Mouse (Mus musculus) forebrain, embryonic 13.5 days (tissue): ENCODE results near the gene Clasp2. TPM values are rescaled to one million over a fixed set of nuclear protein-coding genes. Genes with fewer than 3 reads are reported as not detected.
"Not testable (repeated sequence)": the region's sequence is repeated elsewhere in the genome, so short reads cannot be mapped to it uniquely, and the experiment has no call there.

ENCODE experiments used
- ATAC-seq: fragments of 200-750 bp; cut with Nextera tagmentation; 2 replicates; pipeline ENCODE4 v1.8.0; 2017
- H3K27ac ChIP-seq: fragments of 300-500 bp; sonication (generic); 2 replicates; pipeline ENCODE4 v1.5.1; 2015; ENCODE audit warnings: inconsistent platforms, mild to moderate bottlenecking, moderate library complexity
- H3K27me3 ChIP-seq: fragments of 300-500 bp; sonication (generic); 2 replicates; pipeline ENCODE4 v1.6.1; 2015; ENCODE audit warnings: mild to moderate bottlenecking, inconsistent platforms
- H3K36me3 ChIP-seq: fragments of 300-500 bp; sonication (generic); 2 replicates; pipeline ENCODE4 v1.6.1; 2015; ENCODE audit warnings: mild to moderate bottlenecking, inconsistent platforms; ENCODE audit not compliant: poor library complexity, severe bottlenecking
- H3K4me1 ChIP-seq: fragments of 300-500 bp; sonication (generic); 2 replicates; pipeline ENCODE4 v1.6.1; 2015; ENCODE audit warnings: inconsistent platforms
- H3K4me2 ChIP-seq: fragments of 300-500 bp; sonication (generic); 2 replicates; pipeline ENCODE4 v1.6.1; 2015; ENCODE audit warnings: inconsistent platforms, mild to moderate bottlenecking, moderate library complexity
- H3K4me3 ChIP-seq: fragments of 300-500 bp; sonication (generic); 2 replicates; pipeline ENCODE4 v1.5.1; 2015; ENCODE audit warnings: mild to moderate bottlenecking, inconsistent platforms
- H3K9ac ChIP-seq: fragments of 300-500 bp; sonication (generic); 2 replicates; pipeline ENCODE4 v1.6.1; 2015; ENCODE audit warnings: mild to moderate bottlenecking, inconsistent platforms
- H3K9me3 ChIP-seq: fragments of 300-500 bp; sonication (generic); replicated peaks from 2 replicates; pipeline ENCODE4 v1.6.1; 2016; ENCODE audit warnings: inconsistent platforms
- whole genome bisulfite sequencing: fragments of 180-500 bp; shearing (Covaris S2); methylation state at CpG from one replicate; pipeline ENCODE4 v1.1.7; 2015; 5-methylcytosine and 5-hydroxymethylcytosine counted together
- polyA plus RNA-seq: library from polyadenylated mRNA; unstranded; fragments of >200 nt; fragmentation: Nextera tagmentation; extraction: Ambion mirVana; gene quantifications from 2 replicates; pipeline ENCODE4 v1.2.1, GENCODE M21; 2015

Clasp2 gene
- polyA plus RNA-seq = 84.9 and 91.3 TPM in 2 replicates

- WGBS = under 1% methylated on average over 32 of the region's 63 CpGs
- Histone ChIP-seq H3K9me3 (no peaks in the 10 kb centered on the region), H3K27ac (peak within 1 kb of the TSS; percentile 77), H3K4me1 (peaks cover 12% of the 10 kb centered on the region), H3K9ac (peak within 1 kb of the TSS; percentile 80), H3K4me3 (peak within 1 kb of the TSS; percentile 91), H3K4me2 (peak within 1 kb of the TSS; percentile 71), H3K27me3 (no peaks in the 10 kb centered on the region), H3K36me3 (no peaks in the 10 kb centered on the region)
- peak; percentile 97 for ATAC-seq
Observed at GRCm38 (mm10) chr9:113741108-113741636, at the start of gene Clasp2. Gene Clasp2, plus strand, starts transcription at chr9:113741473.

DNA sequence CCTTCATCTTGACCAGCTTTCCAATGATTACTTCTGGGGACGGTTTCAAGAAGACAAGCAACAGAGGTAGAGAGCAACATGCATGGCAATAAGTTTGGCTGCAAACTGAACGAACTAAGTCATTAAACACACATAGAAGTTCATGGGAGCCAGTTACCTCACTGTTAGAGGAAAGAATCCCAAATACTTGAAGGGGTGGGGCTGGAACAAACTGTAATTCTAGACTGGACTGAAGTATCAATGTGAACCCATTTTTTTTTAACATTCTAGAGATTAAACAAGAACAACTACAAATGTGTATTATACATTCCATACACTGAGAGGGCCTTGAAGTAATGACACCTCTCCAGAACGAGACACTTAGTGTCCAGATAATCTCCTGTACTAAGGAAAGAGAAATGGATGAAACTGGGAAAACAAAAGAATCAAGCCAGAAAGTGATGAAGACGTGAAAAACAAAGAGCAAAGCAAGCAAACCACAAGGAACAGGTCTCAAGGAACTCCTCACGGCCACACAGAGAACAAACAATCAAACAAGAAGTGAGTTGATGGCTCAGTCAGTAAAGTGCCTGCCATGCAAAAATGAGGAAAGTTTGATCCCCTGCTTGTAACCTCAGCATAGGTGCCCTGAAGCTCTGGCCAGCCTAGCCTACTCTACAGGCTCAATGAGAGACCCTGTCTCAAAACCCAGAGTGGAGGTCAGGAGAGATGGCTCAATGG is 39.7 kb upstream of the Clasp2 start:
- 86% methylated on average over 5 of the region's 5 CpGs for WGBS
- H3K36me3 ChIP-seq = peaks cover 14% of the 10 kb centered on the region; the same call in 1 of the 2 replicates

DNA sequence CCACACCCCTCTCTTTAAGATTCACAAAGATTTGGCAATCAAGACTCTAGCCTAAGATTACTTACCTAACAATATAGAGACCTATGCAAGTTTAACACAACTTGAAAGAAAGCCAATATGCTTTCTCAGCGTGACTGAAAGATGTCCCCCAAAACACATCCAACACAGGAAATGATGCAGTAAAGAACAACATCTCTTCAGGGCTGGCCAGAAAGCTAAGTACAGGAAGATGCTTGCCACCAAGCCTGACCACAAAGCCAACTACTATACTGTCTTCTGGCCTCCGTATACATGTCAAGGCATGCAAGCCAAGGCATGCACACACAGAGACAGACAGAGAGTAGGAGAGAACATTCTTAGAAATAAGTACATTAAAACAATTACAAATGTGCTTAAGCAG is 35.2 kb upstream of the Clasp2 start:
- Histone ChIP-seq H3K27ac (no peak overlapping the region), H3K9me3 (no peaks in the 10 kb centered on the region), H3K4me1 (peaks cover 26% of the 10 kb centered on the region), H3K9ac (peak overlapping the region; percentile 96; the same call in 1 of the 2 replicates), H3K27me3 (no peaks in the 10 kb centered on the region), H3K4me3 (peak overlapping the region; percentile 98), H3K36me3 (no peaks in the 10 kb centered on the region), H3K4me2 (peak overlapping the region; percentile 79)
- no peak for ATAC-seq
- WGBS = 94% methylated on average over 2 of the region's 2 CpGs

More for the DNA sequence above, 39.7 kb upstream of the Clasp2 start:
- H3K4me2 ChIP-seq = no peak overlapping the region
- H3K27ac ChIP-seq = no peak overlapping the region
- peaks cover 18% of the 10 kb centered on the region for H3K4me1 ChIP-seq
- no peak for ATAC-seq
- no peak overlapping the region for H3K9ac ChIP-seq
- no peaks in the 10 kb centered on the region for H3K9me3 ChIP-seq
- H3K4me3 ChIP-seq = no peak overlapping the region
- H3K27me3 ChIP-seq = no peaks in the 10 kb centered on the region

GRCm38 (mm10) chr9:113706841-113707240 is 34.4 kb upstream of the Clasp2 start:
- no peaks in the 10 kb centered on the region for H3K27me3 ChIP-seq
- H3K9ac ChIP-seq = peak overlapping the region; percentile 96
- no peak for ATAC-seq
- peak overlapping the region; percentile 79 for H3K4me2 ChIP-seq
- no peaks in the 10 kb centered on the region for H3K36me3 ChIP-seq
- peaks cover 26% of the 10 kb centered on the region for H3K4me1 ChIP-seq
- H3K4me3 ChIP-seq = peak overlapping the region; percentile 98
- H3K27ac ChIP-seq = no peak overlapping the region
- 71% methylated on average over 9 of the region's 9 CpGs for WGBS
- H3K9me3 ChIP-seq = no peaks in the 10 kb centered on the region

DNA sequence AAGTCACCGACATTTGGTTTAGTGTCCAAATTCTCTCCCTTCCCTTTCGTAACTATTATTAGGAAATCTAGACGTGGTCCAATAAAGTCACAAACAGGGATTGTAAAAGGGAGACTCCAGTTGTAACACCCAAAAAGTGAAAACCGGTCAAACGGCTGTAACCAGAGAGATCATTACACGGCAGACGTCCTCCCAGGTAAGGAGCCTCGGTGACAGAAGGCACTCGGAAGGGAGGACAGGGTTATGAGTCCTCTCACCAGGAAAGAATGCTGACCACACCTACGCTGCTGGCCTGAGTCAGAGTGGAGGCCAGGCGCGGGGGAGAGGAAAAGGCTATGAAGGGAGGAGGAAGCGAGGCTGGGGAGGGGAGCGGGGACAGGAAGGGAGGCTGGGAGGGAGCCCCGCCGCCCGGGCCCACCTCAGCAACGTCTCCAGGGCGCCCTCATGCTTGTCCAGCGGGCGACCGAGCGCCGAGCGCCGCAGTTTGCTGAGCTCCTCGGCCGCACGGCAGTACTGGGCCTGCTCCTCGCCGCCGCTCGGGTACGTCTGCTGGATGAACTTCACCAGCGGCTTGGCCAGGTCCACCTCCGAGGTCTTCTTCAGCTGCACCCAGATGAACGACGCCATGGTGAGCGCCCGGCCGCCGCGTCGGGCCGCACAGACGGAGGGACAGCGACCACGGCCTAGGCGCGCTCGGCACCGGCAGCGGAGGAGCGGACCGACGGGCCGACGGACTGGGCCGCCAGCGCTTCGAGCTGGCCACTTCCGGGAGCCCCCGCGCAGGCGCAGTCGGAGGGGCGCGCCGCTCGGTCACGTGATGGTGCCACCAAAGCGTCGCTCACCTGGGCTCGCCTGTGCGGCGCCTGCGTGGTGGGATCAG is 33.6 kb upstream of the Clasp2 start, which contains the start of gene Pdcd6ip:
Gene Pdcd6ip (minus strand): TSS at position 779 of the 880 bp plus-strand sequence.
- no peaks in the 10 kb centered on the region for H3K36me3 ChIP-seq
- H3K27ac ChIP-seq = peak within 1 kb of the TSS; percentile 73
- H3K4me1 ChIP-seq = peaks cover 26% of the 10 kb centered on the region
- peak within 1 kb of the TSS; percentile 96 for H3K9ac ChIP-seq
- H3K27me3 ChIP-seq = no peaks in the 10 kb centered on the region
- 2% methylated on average over 62 of the region's 77 CpGs for WGBS
- peak within 1 kb of the TSS; percentile 98 for H3K4me3 ChIP-seq
- no peaks in the 10 kb centered on the region for H3K9me3 ChIP-seq
- H3K4me2 ChIP-seq = peak within 1 kb of the TSS; percentile 79
- ATAC-seq = peak; percentile 95

DNA sequence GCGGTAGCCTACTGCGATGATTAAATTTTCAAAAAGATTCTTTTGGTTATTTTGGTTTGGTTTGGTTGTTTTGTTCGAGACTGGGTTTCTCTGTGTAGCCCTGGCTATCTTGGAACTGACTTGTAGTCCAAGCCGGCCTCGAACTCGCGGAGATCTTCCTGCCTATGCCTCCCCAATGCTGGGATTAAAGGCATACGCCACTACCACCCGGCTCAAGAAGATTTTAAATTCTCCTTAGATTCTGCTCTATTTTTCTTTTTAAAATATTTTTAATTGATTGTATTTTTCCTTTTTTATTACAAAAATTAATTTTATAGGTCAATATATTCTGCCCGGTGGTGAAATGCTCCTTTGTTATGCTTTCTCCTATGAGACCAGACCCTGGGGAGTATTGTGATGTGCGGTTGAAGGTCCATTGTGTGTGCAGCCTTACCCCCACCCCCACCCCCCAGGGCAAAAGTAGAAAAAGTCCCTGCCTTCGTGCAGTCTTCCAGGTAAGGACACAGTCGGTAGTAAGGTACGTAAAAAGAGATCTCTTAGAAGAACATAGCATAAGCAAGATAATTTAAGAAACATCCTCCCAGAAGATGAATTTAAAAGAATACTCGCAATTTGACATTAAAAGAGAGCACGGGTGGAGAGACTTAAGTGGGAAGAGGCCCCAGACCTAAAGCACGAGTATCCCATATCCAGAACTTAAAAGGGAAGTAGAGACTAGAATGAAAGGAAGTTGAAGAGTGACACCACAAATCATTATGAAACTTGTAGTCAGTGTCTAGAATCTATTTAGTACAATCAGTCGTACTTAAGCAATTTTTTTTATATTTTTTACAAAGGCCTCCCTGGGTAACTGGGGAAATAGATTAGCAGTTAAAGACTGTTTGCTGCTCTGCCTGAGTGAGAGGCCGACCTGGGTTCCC is 32.7 kb upstream of the Clasp2 start:
- Histone ChIP-seq H3K4me1 (peaks cover 26% of the 10 kb centered on the region), H3K4me3 (peak overlapping the region; percentile 98), H3K9me3 (no peaks in the 10 kb centered on the region), H3K9ac (peak overlapping the region; percentile 96), H3K4me2 (peak overlapping the region; percentile 79), H3K36me3 (no peaks in the 10 kb centered on the region), H3K27ac (no peak overlapping the region), H3K27me3 (no peaks in the 10 kb centered on the region)
- peak; percentile 17; the same call in 1 of the 2 replicates for ATAC-seq
- WGBS = 59% methylated on average over 19 of the region's 19 CpGs

GRCm38 (mm10) chr9:113710871-113711270 is 30.4 kb upstream of the Clasp2 start:
- WGBS = 84% methylated on average over 12 of the region's 12 CpGs
- no peak overlapping the region for H3K4me3 ChIP-seq

GRCm38 (mm10) chr9:113719063-113719462 is 22.2 kb upstream of the Clasp2 start:
- H3K4me3 ChIP-seq = no peak overlapping the region
- H3K27ac ChIP-seq = no peak overlapping the region
- no peak for ATAC-seq
- no peaks in the 10 kb centered on the region for H3K9me3 ChIP-seq
- no peaks in the 10 kb centered on the region for H3K27me3 ChIP-seq
- no peaks in the 10 kb centered on the region for H3K4me1 ChIP-seq
- H3K36me3 ChIP-seq = no peaks in the 10 kb centered on the region
- WGBS = 44% methylated on average over 5 of the region's 5 CpGs
- no peak overlapping the region for H3K9ac ChIP-seq
- no peak overlapping the region for H3K4me2 ChIP-seq

More at GRCm38 (mm10) chr9:113710871-113711270, 30.4 kb upstream of the Clasp2 start:
- H3K9me3 ChIP-seq = no peaks in the 10 kb centered on the region
- no peaks in the 10 kb centered on the region for H3K36me3 ChIP-seq
- no peak overlapping the region for H3K9ac ChIP-seq
- ATAC-seq = no peak
- no peak overlapping the region for H3K27ac ChIP-seq
- H3K4me2 ChIP-seq = no peak overlapping the region
- no peaks in the 10 kb centered on the region for H3K27me3 ChIP-seq
- H3K4me1 ChIP-seq = peaks cover 15% of the 10 kb centered on the region

GRCm38 (mm10) chr9:113724646-113725045 is 16.6 kb upstream of the Clasp2 start:
- 88% methylated on average over 15 of the region's 15 CpGs for WGBS
- Histone ChIP-seq H3K4me1 (no peaks in the 10 kb centered on the region), H3K27ac (no peak overlapping the region), H3K9me3 (no peaks in the 10 kb centered on the region), H3K9ac (no peak overlapping the region), H3K4me2 (no peak overlapping the region), H3K4me3 (no peak overlapping the region), H3K27me3 (no peaks in the 10 kb centered on the region), H3K36me3 (no peaks in the 10 kb centered on the region)
- no peak for ATAC-seq

DNA sequence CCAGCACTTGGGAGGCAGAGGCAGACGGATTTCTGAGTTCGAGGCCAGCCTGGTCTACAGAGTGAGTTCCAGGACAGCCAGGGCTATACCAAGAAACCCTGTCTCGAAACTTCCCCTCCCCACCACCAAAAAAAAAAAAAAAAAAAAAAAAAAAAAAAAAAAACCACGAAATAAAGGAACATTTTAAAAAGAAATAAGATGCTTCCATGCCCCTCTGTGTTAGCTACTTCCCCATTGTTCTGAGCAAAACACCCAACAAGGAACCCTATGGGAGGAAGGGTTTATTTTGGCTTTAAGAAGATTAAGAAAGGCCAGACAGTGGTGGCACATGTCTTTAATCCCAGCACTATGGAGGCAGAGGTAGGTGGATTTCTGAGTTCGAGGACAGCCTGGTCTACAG is 15.7 kb upstream of the Clasp2 start:
- 92% methylated on average over 5 of the region's 5 CpGs for WGBS
- ATAC-seq = not testable (repeated sequence)

GRCm38 (mm10) chr9:113726131-113726530 is 15.1 kb upstream of the Clasp2 start:
- Histone ChIP-seq H3K36me3 (no peaks in the 10 kb centered on the region), H3K9ac (no peak overlapping the region), H3K27ac (no peak overlapping the region), H3K4me3 (no peak overlapping the region), H3K4me2 (no peak overlapping the region), H3K9me3 (no peaks in the 10 kb centered on the region), H3K27me3 (no peaks in the 10 kb centered on the region), H3K4me1 (no peaks in the 10 kb centered on the region)
- 77% methylated on average over 3 of the region's 3 CpGs for WGBS
- no peak for ATAC-seq

More for the DNA sequence above, 15.7 kb upstream of the Clasp2 start:
- H3K9ac ChIP-seq, H3K4me3 ChIP-seq, H3K27ac ChIP-seq, H3K4me1 ChIP-seq, H3K27me3 ChIP-seq, H3K9me3 ChIP-seq, H3K4me2 ChIP-seq, H3K36me3 ChIP-seq: not testable (repeated sequence)
